Mouse (Mus musculus): Measurements from ENCODE around the gene Vax1.
A peak's percentile ranks its signal among the peaks of the same experiment; 100 is the strongest.

Gene Vax1

DNA sequence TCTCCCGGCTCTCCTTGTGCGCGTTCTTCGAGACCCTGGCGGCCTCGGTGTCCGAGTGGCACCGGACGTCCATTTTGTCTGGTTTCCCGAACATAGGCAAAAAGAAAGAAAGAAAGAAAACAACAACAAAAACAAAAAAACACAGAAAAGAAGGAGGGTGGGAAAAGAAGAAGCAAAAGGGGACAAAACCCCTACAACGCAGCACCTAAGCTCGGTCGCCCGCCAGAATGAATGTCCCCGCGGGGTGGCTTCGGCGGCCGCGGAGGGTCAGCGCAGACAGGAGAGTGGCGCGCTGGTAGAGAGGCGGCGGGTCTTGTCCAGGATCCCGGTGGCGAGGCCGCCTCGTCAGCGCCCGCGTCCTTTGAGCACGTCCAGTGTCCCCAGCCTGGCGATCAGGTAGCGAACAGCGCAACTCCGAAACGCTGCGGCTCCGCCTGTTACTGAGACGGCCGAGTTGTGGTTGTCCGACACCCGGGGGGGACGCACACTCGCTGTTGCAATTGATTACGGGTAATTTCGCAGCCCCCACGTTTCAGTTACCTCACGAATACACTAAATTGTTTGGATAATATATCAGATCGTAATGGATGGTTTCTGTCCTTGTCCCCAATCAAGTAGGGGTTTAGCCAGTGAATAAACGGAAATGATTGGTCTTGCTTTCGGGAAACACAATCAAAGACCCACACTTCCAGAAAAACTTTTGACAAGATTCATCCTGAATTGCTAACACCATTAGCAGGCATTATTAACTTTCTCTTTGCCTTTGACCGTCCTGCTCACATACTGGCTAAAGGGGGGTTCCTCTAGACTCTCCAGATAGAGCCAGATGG, at the start of gene Vax1:
Gene Vax1 (minus strand): TSS at position 121 of the 830 bp plus-strand sequence.
- no peak for DNase-seq (ENCODE audit: low spot score in 2 of 2)

DNA sequence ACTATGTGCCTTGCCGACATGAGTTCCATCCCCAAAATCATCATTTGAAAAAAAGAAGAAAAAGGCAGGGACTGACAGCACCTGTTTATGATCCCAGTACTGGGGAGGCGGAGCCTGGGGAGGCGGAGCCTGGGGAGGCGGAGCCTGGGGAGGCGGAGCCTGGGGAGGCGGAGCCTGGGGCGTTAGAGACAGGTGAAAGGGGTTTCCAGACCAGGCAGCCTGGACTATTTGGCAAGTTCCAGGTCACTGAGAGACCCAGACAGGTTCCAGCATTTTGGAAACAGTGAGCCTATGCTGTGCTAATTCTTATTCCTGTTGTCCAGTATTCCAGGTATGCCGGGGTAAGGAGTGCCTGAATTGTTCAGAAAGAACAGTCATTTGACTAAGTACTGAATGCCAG, 49.1 kb upstream of the Vax1 start, which contains the start of gene Kcnk18:
Gene Kcnk18 (plus strand): TSS at position 224 of the 400 bp plus-strand sequence.
- DNase-seq (ENCODE audit: low spot score in 2 of 2): no peak

DNA sequence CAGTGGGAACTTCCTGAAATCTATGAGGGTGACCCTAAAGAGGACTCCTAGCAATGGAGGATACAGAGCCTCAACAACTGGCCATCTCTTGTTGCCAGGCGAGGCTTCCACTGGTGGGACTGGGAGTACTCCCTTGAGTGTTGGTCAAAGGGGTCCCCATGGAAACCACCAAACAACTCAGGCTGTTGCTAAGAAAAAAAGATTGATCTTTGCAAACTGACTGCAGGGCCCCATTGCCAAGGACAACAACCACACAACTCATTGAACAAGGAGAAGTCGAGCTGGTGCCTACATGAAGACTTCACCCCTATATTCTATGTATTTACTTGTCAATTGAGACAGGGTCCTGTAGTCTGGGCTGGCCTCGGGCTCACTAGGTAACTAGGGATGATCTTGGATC, 47.0 kb upstream of the Vax1 start:
- DNase-seq (ENCODE audit: low spot score in 2 of 2): no peak

GRCm38 (mm10) chr19:59208986-59209385, 39.1 kb upstream of the Vax1 start:
- DNase-seq (ENCODE audit: low spot score in 2 of 2): no peak

DNA sequence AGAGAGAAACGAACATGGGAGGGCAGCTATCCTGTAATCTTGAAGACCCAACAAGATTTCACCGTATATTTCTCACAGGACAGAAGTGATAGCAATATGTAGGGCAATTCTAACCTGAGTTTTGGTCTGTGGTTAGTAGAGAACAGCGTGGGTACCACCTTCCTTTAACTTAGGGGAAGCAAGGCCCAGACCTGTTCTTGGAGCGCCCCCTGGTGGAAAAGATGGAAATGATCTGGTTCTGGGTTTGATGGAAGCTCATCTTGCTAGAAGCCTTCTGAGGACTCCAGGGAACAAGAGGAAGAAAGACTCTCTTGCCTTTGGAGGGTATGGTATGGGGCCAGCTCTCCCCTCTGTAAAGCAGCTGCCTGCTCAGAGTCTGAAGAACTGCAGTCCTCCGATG, 38.6 kb upstream of the Vax1 start:
- DNase-seq (ENCODE audit: low spot score in 2 of 2): peak; percentile 88 to 92

GRCm38 (mm10) chr19:59198161-59198560, 28.3 kb upstream of the Vax1 start:
- peak; percentile 27 to 29 for DNase-seq (ENCODE audit: low spot score in 2 of 2)

GRCm38 (mm10) chr19:59196111-59196666, 26.3 kb upstream of the Vax1 start:
- DNase-seq (ENCODE audit: low spot score in 2 of 2): peak; percentile 56

GRCm38 (mm10) chr19:59195181-59195770, 25.4 kb upstream of the Vax1 start:
- no peak for DNase-seq (ENCODE audit: low spot score in 2 of 2)

DNA sequence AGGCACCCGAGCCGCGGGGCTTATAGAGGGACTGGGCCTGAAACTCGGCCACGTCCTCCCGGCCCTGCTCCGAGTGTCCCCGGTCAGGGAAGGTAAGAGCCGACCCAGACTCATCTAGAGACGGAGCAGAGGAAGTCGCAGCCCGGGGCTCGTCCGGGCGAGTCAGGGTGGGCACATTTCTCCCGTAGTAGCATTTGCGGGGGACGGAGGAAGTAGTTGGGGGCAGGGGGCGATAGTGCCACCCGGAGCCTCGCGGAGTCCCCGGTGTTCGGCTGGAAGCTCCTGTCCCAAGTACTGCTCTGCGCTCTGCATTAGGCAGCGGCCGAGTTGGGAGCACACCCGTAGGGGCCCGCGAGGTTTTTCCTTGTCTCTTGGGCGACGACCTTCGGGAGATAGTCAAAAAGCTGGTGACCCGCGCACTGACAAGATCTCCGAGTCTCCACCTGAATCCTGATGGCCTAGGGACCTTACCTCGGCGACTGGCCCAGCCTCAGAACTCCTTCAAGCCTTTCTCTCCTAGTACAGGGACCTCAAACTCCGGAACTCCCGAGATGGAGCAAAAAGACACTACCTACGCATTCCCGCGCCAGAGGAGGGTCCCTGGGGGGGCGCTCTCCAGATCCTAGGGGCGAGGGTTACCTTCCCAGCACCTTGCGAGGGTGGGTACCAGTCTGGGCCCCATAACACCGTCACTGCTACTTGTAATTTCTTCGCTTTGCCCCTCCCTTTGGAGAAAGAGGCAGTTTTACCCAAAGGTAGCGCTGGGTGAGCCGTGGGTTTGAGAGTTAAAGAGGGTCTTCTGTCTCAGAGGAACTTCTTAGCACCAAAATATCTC, 24.3 kb upstream of the Vax1 start:
- DNase-seq (ENCODE audit: low spot score in 2 of 2): no peak

DNA sequence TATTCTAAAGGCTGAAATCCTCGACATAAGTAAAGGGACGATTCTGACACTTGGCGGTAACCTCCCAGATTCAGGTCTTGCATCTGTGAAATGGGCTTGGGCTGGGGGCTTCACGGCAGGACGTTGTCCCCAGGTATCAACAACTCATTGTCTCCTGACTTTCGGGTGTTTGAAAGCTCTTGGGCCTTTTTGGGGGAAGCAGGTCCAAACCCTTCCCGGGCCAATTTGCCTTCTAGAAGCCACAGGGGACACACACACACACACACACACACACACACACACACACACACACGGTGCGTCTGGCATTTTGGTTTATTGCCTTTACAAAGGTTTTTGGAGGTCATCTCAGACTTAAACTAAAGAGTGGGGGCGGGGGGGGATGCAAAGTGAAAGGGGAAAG, 23.6 kb upstream of the Vax1 start:
- DNase-seq (ENCODE audit: low spot score in 2 of 2): no peak

DNA sequence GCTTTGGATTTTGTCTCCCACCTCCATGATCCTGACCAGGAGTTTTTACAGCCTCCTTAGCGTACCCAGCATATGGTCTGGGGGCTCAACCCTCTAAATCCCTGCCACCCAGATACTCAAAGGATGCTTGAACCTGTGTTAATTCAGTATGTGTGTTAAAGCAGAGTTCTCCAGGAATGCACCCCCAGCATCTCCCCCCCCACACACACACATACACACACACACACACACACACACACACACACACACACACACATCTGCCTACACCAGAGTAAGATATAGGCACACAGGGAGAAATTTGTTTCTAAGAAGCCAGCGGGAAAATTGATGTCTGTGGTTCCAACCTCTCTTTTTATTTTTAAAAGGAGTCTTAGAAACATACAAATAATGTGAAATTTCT, 22.6 kb upstream of the Vax1 start:
- no peak for DNase-seq (ENCODE audit: low spot score in 2 of 2)

GRCm38 (mm10) chr19:59191123-59191505, 21.3 kb upstream of the Vax1 start:
- no peak for DNase-seq (ENCODE audit: low spot score in 2 of 2)

DNA sequence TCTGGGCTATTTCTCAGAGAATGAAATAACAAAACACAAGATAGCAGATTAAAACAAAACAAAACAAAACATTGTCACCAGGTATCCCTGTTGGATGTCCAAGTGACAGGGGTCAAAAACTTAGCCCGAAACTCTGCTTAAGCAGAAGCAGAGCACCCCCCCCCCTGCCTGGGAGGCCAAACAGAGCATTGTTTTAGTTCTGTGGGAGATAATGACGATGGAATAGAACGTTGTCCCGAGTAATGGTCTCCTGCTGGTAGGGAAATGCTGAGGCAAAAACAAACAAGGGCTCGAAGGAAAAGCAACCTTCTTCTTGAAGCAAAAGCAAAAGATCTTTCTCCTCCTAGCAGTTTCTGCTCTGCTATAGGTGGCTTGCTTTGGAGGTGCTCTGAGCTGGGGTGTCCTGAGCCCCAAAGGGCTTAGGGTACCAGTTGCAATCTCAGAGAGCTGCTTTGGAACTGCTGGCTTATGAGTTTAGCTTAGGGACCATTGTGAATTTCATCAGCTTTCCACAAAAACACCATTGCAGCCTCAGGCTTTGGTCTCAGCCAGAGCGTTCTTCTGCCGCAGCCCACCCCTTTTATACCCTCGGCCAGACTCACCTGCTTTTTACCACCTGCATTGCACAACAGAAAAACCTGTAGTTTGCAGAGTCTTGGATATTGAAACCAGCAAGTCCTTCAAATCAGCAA, 20.7 kb upstream of the Vax1 start:
- DNase-seq (ENCODE audit: low spot score in 2 of 2): no peak

DNA sequence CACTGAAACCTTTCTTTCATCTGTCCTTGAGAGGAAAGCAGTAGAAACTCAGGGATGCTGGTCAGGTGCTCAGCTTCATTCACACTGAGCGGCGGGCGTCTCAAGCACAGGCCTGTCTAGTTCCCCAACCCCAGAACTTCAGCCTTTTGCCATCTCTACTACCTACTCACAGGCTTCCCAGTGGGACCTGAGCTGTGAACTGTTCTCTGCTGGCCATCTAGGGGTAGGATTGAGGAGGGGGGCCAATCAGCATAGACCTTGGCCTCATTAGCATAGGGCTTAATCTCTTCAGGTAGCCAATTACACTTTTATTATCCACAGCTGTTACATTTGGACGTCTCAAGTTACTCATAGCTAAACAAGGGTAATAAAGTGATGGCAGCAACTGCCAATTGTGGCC, 19.1 kb upstream of the Vax1 start:
- no peak for DNase-seq (ENCODE audit: low spot score in 2 of 2)

- no peak for DNase-seq (ENCODE audit: low spot score in 2 of 2)
Observed at GRCm38 (mm10) chr19:59184000-59184399, 14.1 kb upstream of the Vax1 start.

- no peak for DNase-seq (ENCODE audit: low spot score in 2 of 2)
Observed at GRCm38 (mm10) chr19:59173341-59174015, 3.6 kb upstream of the Vax1 start.

DNA sequence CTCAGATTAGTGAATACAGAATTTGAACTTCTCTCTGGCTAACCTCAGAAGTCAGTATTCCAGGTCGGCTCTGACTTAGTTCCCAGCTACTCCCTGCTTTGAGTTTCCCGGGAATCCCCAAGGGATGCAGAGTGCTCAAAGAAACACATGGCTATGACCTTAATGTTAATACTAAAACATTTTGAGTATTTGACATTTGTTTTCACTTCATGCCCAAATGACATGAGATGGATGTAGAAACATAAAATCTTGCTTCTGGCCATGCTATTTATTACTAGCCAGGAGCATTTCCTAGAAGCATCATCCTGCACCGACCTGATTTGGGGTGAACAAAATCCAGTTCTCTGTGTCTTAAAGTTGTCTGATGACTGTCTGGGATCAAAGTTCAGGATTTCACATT, 2.9 kb upstream of the Vax1 start:
- DNase-seq (ENCODE audit: low spot score in 2 of 2): no peak

DNA sequence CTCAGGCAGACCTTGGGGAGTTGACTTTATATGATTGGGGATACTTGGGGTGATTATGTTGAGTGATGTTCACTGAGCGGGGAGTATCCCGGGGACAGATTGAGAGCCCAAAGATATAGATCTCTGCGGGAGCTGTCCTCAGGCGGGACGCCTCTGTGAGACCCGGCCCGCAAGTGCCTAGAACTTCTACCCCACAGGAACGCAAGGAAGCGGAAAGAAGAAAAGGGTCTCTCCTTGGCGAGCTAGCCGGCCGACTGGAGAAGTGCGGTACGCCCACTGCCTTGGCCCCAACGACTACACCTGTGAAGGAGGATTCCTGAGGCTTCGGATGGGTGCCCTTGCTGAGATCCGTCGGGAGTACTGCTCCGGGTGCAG, 2.0 kb upstream of the Vax1 start:
- no peak for DNase-seq (ENCODE audit: low spot score in 2 of 2)

GRCm38 (mm10) chr19:59171151-59171870, 1.5 kb upstream of the Vax1 start:
- DNase-seq (ENCODE audit: low spot score in 2 of 2): no peak

GRCm38 (mm10) chr19:59170766-59171095, 875 bp upstream of the Vax1 start:
- DNase-seq (ENCODE audit: low spot score in 2 of 2): no peak
